Comparison of ENCODE assay signal across 28 mouse cellular contexts in the genomic region with DNA sequence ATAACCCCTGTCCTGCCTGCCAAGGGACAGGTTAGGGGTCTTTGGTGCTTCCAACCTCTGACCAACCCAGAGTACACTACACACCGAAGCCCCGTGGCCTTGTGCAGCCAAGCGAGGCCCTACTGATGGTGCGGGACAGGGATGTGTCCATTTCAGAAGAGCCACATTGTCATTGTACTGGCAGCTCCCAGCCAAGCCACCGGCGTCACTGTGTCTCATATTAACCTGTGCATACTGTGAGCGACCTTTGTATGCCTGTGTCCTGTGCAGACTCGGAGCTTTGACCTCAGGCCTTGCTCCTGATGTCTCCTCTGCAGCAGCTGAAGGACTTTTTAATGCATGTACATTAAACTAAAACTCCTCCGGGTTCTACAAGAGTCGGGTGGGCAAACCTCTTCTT. TPM values are rescaled to one million over a fixed set of nuclear protein-coding genes. Genes with fewer than 3 reads are reported as not detected.
"Had no signal": no experiment of that assay in that cellular context is flagged by ENCODE, and none has a peak within 500 bp of the region (broad histone marks: within the 10 kb centered on the region; RNA-seq: fewer than 3 reads in every experiment).

No protein-coding gene starts in this region.

- DNase-seq: forebrain, postnatal 0 days; gastrocnemius, postnatal 14 days; gastrocnemius, postnatal 36 days; heart, adult 11 months; heart, adult 2 months; heart, postnatal 14 days; heart, postnatal 4 days; kidney, adult 18-20 months; kidney, adult 8-10 months; kidney, postnatal 25 days; kidney, postnatal 4 days; liver, embryonic 13.5 days had no signal

- ATAC-seq: forebrain, postnatal 0 days; hindbrain, embryonic 16.5 days; inflammation-experienced regulatory T-cells, adult 6 months; intestine, embryonic 15.5 days; intestine, postnatal 0 days had no signal

- H3K9ac ChIP-seq: forebrain, postnatal 0 days; heart, embryonic 13.5 days; heart, embryonic 15.5 days; hindbrain, embryonic 12.5 days; hindbrain, embryonic 14.5 days; intestine, embryonic 15.5 days; limb, embryonic 12.5 days; liver, embryonic 13.5 days had no signal

- H3K9me3 ChIP-seq: heart, embryonic 13.5 days; heart, embryonic 15.5 days; hindbrain, embryonic 10.5 days; hindbrain, embryonic 12.5 days; intestine, embryonic 15.5 days; limb, embryonic 10.5 days; limb, embryonic 12.5 days; liver, embryonic 13.5 days had no signal

- H3K36me3 ChIP-seq: heart, embryonic 13.5 days; heart, embryonic 15.5 days; hindbrain, embryonic 10.5 days; intestine, embryonic 15.5 days; limb, embryonic 10.5 days; limb, embryonic 12.5 days; liver, embryonic 13.5 days had no signal

- H3K4me3 ChIP-seq: heart, adult 2 months; heart, embryonic 13.5 days; heart, embryonic 15.5 days; hindbrain, embryonic 10.5 days; hindbrain, embryonic 12.5 days; intestine, embryonic 15.5 days; layer of hippocampus, adult 2 months; left cerebral cortex, adult 2 months; limb, embryonic 10.5 days; limb, embryonic 12.5 days; liver, embryonic 13.5 days had no signal

- H3K27ac ChIP-seq: heart, adult 2 months; heart, embryonic 13.5 days; heart, embryonic 15.5 days; hindbrain, embryonic 10.5 days; hindbrain, embryonic 12.5 days; hindbrain, embryonic 14.5 days; intestine, embryonic 15.5 days; kidney, postnatal 0 days; layer of hippocampus, adult 2 months; left cerebral cortex, adult 2 months; limb, embryonic 10.5 days; limb, embryonic 12.5 days; liver, embryonic 13.5 days had no signal

- H3K4me2 ChIP-seq: heart, embryonic 11.5 days; heart, embryonic 13.5 days; heart, embryonic 15.5 days; hindbrain, embryonic 12.5 days; hindbrain, embryonic 14.5 days; intestine, embryonic 15.5 days; limb, embryonic 12.5 days; liver, embryonic 13.5 days had no signal

- H3K27me3 ChIP-seq: heart, embryonic 13.5 days; heart, embryonic 15.5 days; hindbrain, embryonic 12.5 days; intestine, embryonic 15.5 days; limb, embryonic 12.5 days had no signal

RNA-seq across cellular contexts. Expression of gene Dnaic2, which starts 6.7 kb away (rescaled TPM):
- total RNA-seq: gastrocnemius, adult 8-10 months had no signal
- polyA plus RNA-seq: inflammation-experienced regulatory T-cells, adult 6 months; liver, embryonic 13.5 days had no signal

RNA-seq across cellular contexts. Expression of gene Kif19a, which starts 44.7 kb away (rescaled TPM):
- polyA plus RNA-seq: limb, embryonic 10.5 days; limb, embryonic 12.5 days had no signal
